Mouse (Mus musculus) liver, postnatal 0 days (tissue): Measurements from ENCODE around the gene Crp.

ENCODE experiments used
- CTCF ChIP-seq: sonication (generic); IDR thresholded peaks from 2 replicates; pipeline ENCODE4 v1.5.1; 2016; ENCODE audit warnings: antibody characterized with exemption, low read depth
- EP300 ChIP-seq: IDR thresholded peaks from 2 replicates; pipeline ENCODE4 v1.6.1; 2016; ENCODE audit warnings: antibody characterized with exemption, low read depth, mild to moderate bottlenecking

DNA sequence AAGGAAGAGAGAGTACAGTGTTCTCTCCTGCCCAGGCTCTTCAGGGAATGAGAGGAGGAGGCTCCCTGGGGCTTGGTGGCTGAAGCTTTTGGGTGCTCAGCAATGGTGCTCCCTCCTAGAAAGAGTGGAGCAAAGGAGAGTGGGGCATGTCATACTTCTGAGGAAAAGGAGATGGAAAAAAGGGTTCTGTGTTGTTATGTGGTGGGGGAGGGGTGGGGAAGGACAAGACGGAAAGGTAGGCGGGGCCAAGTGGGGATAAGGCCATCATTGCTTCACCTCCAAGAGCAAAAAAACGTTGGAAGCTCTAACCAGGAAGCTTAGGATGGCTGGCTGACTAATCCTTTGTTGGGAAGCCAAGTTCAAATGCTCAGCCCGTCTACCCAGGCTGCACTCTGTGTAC lies 14.1 kb downstream of the Crp start:
- no peak for TF ChIP-seq CTCF
- TF ChIP-seq EP300, result no peak
